Mouse (Mus musculus) C2C12 (cell line): Measurements from ENCODE around the gene Mall.

Source experiments
- CEBPB ChIP-seq: IDR thresholded peaks from one replicate; pipeline ENCODE4 v1.6.1; 2011; ENCODE audit warnings: low read depth, mild to moderate bottlenecking, control low read depth, moderate library complexity
- CTCF ChIP-seq: IDR thresholded peaks from one replicate; pipeline ENCODE4 v1.5.1; 2011; ENCODE audit not compliant: control insufficient read depth, insufficient read depth, insufficient read length
- MAX ChIP-seq: IDR thresholded peaks from one replicate; pipeline ENCODE4 v1.6.1; 2011; ENCODE audit warnings: mild to moderate bottlenecking, control low read depth
- MYOD1 ChIP-seq: IDR thresholded peaks from one replicate; pipeline ENCODE4 v1.6.1; 2011; ENCODE audit warnings: low read depth; ENCODE audit not compliant: control insufficient read depth, insufficient read length
- MYOG ChIP-seq: IDR thresholded peaks from one replicate; pipeline ENCODE4 v1.6.1; 2011; ENCODE audit not compliant: control insufficient read depth, insufficient read length; ENCODE audit errors: extremely low read depth
- USF1 ChIP-seq: IDR thresholded peaks from one replicate; pipeline ENCODE4 v1.6.1; 2011; ENCODE audit warnings: low read depth, mild to moderate bottlenecking, control low read depth, moderate library complexity

DNA sequence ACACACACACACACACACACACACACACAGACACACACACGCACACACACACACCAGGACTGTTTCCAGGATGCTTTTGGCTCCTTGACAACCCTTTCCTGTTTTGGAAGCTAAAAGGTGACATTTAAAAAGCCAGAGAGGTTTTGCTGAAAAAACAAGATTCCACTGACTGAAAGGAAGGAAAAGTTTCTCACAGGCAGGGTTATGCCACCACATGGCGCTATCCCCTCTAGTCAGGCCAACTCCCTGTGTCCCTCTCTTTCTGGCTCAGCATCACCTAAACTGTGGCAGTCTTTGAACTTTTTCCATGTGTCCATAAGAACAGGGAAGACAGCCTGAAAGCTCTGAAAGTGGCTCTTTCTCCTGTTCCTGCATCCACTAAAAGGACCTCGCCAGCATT is 8.2 kb upstream of the Mall start:
- TF ChIP-seq CTCF: no peak
- TF ChIP-seq USF1: no peak
- TF ChIP-seq MYOG: no peak
- no peak for TF ChIP-seq MYOD1
- TF ChIP-seq CEBPB: no peak
- no peak for TF ChIP-seq MAX
